Mouse (Mus musculus) limb, embryonic 12.5 days (tissue): ENCODE measurements around the gene Btbd11. TPM values are rescaled to one million over a fixed set of nuclear protein-coding genes. Genes with fewer than 3 reads are reported as not detected.

Experiments used
- ATAC-seq: fragments of 200-750 bp; cut with Nextera tagmentation; 2 replicates; pipeline ENCODE4 v1.8.0; 2017; ENCODE audit warnings: low read depth, moderate TSS enrichment; ENCODE audit not compliant: insufficient number of reproducible peaks, insufficient read depth, low FRiP score, low TSS enrichment
- H3K27ac ChIP-seq: fragments of 300-500 bp; sonication (generic); 2 replicates; pipeline ENCODE4 v1.5.1; 2016; ENCODE audit warnings: mild to moderate bottlenecking, moderate library complexity
- H3K27me3 ChIP-seq: fragments of 300-500 bp; sonication (generic); 2 replicates; pipeline ENCODE4 v1.6.1; 2016; ENCODE audit warnings: mild to moderate bottlenecking, moderate library complexity
- H3K36me3 ChIP-seq: fragments of 300-500 bp; sonication (generic); 2 replicates; pipeline ENCODE4 v1.6.1; 2016; ENCODE audit warnings: mild to moderate bottlenecking, moderate library complexity
- H3K4me1 ChIP-seq: fragments of 300-500 bp; sonication (generic); replicated peaks from 2 replicates; pipeline ENCODE4 v1.6.1; 2016
- H3K4me2 ChIP-seq: fragments of 300-500 bp; sonication (generic); 2 replicates; pipeline ENCODE4 v1.6.1; 2016; ENCODE audit warnings: mild to moderate bottlenecking, moderate library complexity
- H3K4me3 ChIP-seq: fragments of 300-500 bp; sonication (generic); replicated peaks from 2 replicates; pipeline ENCODE4 v1.5.1; 2016; ENCODE audit warnings: mild to moderate bottlenecking
- H3K9ac ChIP-seq: fragments of 300-500 bp; sonication (generic); replicated peaks from 2 replicates; pipeline ENCODE4 v1.6.1; 2016; ENCODE audit warnings: mild to moderate bottlenecking, moderate library complexity
- H3K9me3 ChIP-seq: fragments of 300-500 bp; sonication (generic); 2 replicates; pipeline ENCODE4 v1.6.1; 2016; ENCODE audit warnings: mild to moderate bottlenecking, moderate library complexity
- WGBS: fragments of 180-500 bp; shearing (Covaris S2); methylation state at CpG from one replicate; pipeline ENCODE4 v1.1.7; 2016; 5-methylcytosine and 5-hydroxymethylcytosine counted together
- polyA plus RNA-seq: library from polyadenylated mRNA; unstranded; fragments of >200 nt; fragmentation: Nextera tagmentation; extraction: Ambion mirVana; gene quantifications from 2 replicates; pipeline ENCODE4 v1.2.1, GENCODE M21; 2016

Btbd11 gene
- polyA plus RNA-seq, 1 experiment from 2014 or later: 12.1 TPM

DNA sequence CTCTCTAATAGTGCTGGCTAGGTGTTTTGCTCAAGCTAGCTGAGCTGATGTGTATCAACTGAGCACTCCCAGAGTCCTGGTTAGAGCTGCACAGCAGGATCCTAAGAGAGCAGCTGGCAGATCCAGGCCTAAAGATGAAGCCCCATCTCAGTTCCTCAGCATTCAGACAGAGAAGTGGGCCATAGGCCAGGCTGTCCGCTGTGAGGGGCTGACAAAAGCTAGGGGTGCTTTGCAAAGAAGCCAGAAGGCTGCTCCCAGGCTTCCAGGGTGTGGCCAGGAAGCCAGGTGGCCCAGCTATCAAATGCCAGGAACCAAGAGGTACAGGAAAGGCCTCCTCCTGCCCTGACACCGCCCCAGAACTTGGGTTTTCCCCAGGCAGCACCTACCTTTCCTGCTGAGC lies 140.0 kb downstream of the Btbd11 start:
- no peaks in the 10 kb centered on the region for H3K9me3 ChIP-seq
- H3K4me3 ChIP-seq: no peak overlapping the region
- H3K9ac ChIP-seq: no peak overlapping the region
- H3K4me1 ChIP-seq: peaks cover 32% of the 10 kb centered on the region
- H3K27ac ChIP-seq: no peak overlapping the region
- peaks cover 6% of the 10 kb centered on the region; the same call in 1 of the 2 replicates for H3K27me3 ChIP-seq
- H3K4me2 ChIP-seq: no peak overlapping the region
- WGBS: 78% methylated on average over 2 of the region's 2 CpGs
- no peak for ATAC-seq
- H3K36me3 ChIP-seq: no peaks in the 10 kb centered on the region

DNA sequence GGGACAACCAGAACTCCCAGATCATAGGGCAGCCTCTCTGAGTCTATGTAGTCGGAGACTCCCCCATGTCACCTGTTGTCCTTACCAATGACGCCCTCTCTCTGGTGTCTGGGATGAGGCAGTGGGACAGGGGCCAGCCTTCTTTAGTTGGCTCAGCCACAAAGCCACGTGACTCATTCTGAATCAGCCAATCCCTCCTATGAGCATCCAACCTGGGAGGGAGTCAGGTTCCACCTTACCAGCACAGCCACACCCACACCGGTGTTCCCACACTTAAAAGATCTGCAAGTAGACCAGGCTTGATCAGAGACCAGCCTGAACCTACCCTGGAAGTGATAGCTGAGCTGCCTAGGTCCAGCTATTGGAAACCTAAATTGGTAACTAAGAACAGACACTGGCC lies 141.1 kb downstream of the Btbd11 start:
- Histone ChIP-seq H3K36me3 (no peaks in the 10 kb centered on the region), H3K9ac (no peak overlapping the region), H3K4me2 (no peak overlapping the region), H3K4me3 (no peak overlapping the region), H3K27me3 (peaks cover 6% of the 10 kb centered on the region; the same call in 1 of the 2 replicates), H3K27ac (no peak overlapping the region), H3K9me3 (no peaks in the 10 kb centered on the region), H3K4me1 (peaks cover 32% of the 10 kb centered on the region)
- no peak for ATAC-seq
- 62% methylated on average over 4 of the region's 4 CpGs for WGBS

GRCm38 (mm10) chr10:85533192-85533710 lies 146.6 kb downstream of the Btbd11 start:
- Histone ChIP-seq H3K4me2 (no peak overlapping the region), H3K36me3 (no peaks in the 10 kb centered on the region), H3K9me3 (no peaks in the 10 kb centered on the region), H3K4me1 (peaks cover 4% of the 10 kb centered on the region; the same call in 1 of the 2 replicates), H3K27ac (no peak overlapping the region), H3K9ac (no peak overlapping the region), H3K27me3 (peaks cover 4% of the 10 kb centered on the region; the same call in 1 of the 2 replicates), H3K4me3 (no peak overlapping the region)
- ATAC-seq: no peak
- 54% methylated on average over 7 of the region's 7 CpGs for WGBS

DNA sequence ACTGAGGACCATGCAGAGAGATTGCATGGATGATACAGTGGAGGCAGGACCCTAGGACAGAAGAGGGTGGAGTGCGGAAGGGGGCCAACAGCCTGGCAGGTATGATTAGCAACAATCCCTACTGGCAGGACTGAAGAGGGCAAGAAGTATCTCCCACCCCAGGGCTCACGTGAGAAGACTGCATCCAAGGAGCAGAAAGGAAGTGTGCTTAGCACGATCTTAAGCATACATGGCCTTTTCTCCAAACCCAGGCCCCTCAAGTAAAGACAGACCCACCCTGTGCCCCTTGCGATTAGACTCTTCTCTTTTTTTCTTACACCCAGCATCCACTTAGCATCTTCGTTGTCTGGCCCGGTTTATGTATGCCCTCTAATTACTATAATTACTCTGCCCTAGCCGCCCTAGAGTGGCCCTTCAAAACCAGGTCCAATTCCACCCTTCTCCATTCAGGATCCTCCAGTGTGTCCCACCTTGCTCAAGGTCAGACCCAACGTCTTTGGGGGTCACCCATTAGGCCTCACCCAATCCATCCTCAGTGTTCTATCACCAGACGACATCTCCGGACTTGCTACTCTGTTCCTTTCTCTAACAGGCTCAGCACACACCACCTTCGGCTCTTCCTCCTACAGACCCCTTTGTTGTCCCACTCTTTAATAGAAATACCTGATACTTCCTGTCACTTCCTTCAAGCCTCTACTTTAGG lies 151.6 kb downstream of the Btbd11 start:
- WGBS: 79% methylated on average over 11 of the region's 11 CpGs

GRCm38 (mm10) chr10:85539510-85540120 lies 153.0 kb downstream of the Btbd11 start:
- Histone ChIP-seq H3K36me3 (no peaks in the 10 kb centered on the region), H3K9me3 (no peaks in the 10 kb centered on the region), H3K9ac (no peak overlapping the region), H3K27ac (no peak overlapping the region), H3K4me3 (no peak overlapping the region), H3K4me1 (no peaks in the 10 kb centered on the region), H3K27me3 (no peaks in the 10 kb centered on the region), H3K4me2 (no peak overlapping the region)
- WGBS: 26% methylated on average over 8 of the region's 8 CpGs
- peak; percentile 56; the same call in 1 of the 2 replicates for ATAC-seq

More for the DNA sequence above, 151.6 kb downstream of the Btbd11 start:
- Histone ChIP-seq H3K4me2 (no peak overlapping the region), H3K27me3 (0 out of 2 replicates have a peak, but pooled peaks cover 4% of the 10 kb centered on the region), H3K9me3 (no peaks in the 10 kb centered on the region), H3K27ac (no peak overlapping the region), H3K9ac (no peak overlapping the region), H3K36me3 (no peaks in the 10 kb centered on the region), H3K4me1 (peaks cover 4% of the 10 kb centered on the region; the same call in 1 of the 2 replicates), H3K4me3 (no peak overlapping the region)
- ATAC-seq: no peak

DNA sequence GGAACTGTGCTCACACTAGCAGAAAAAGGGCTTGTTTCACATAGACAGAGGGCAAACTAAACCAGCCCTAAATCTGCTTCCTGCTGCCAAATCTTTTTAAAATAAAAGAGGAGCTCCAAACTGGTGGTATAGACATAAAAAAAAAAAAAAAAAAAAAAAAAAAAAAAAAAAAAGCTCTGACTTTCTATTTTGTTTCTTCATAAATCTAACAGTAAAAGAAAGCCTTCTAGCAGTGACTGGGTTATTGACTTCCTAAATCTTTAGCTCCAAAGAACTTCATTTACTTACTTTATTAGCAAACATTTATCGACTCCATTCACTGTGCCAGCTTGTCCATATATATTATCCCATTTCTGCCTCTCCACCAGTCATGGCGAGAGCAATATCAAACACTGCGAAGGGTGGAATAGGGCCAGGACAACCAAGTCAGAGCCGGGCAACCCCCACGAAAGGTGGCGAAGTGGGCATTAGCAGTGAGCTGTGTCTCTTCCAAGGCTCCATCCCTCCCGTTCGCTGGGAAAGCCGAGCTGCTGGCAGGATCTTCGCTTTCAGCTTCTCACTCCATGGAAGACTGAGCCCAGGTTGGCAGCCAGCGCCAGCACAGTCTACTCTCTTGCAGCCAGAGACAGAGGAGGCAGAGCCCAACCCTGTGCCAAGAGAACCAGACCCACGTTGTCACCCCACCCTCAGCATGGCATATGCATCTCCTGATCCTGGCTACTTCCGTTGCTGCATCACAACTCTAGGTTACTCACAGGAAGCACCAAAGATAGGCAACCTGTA lies 153.9 kb downstream of the Btbd11 start:
- Histone ChIP-seq H3K4me2 (no peak overlapping the region), H3K27me3 (no peaks in the 10 kb centered on the region), H3K27ac (no peak overlapping the region), H3K9me3 (no peaks in the 10 kb centered on the region), H3K9ac (no peak overlapping the region), H3K4me3 (no peak overlapping the region), H3K4me1 (0 out of 2 replicates have a peak, but pooled peaks cover 3% of the 10 kb centered on the region), H3K36me3 (no peaks in the 10 kb centered on the region)
- 90% methylated on average over 13 of the region's 13 CpGs for WGBS
- no peak for ATAC-seq

DNA sequence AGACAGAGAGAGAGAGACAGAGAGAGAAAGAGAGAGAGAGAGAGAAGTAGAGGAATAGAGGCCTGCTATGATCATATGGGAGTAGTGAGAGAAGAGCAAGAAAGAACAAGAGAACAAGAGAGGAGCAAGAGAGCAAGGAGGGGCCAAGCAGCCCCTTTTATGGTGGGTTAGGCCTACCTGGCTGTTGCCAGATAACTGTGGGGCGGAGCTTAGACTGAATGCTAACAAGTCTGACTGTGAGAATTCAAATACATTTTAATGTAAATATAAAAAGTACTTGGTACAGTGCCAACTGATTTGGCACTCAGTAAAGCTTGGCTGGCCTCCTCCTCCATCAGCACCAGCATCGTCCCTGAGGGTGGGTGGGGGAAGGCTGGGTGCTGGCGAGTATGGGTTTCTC lies 154.9 kb downstream of the Btbd11 start:
- no peaks in the 10 kb centered on the region for H3K9me3 ChIP-seq
- no peak overlapping the region for H3K9ac ChIP-seq
- no peaks in the 10 kb centered on the region for H3K36me3 ChIP-seq
- no peaks in the 10 kb centered on the region for H3K27me3 ChIP-seq
- H3K4me2 ChIP-seq: no peak overlapping the region
- 0 out of 2 replicates have a peak, but pooled peaks cover 3% of the 10 kb centered on the region for H3K4me1 ChIP-seq
- no peak overlapping the region for H3K4me3 ChIP-seq
- H3K27ac ChIP-seq: no peak overlapping the region
- ATAC-seq: no peak
- 89% methylated on average over 3 of the region's 3 CpGs for WGBS

- WGBS: 92% methylated on average over 14 of the region's 14 CpGs
- Histone ChIP-seq H3K9me3 (no peaks in the 10 kb centered on the region), H3K27me3 (no peaks in the 10 kb centered on the region), H3K4me3 (no peak overlapping the region), H3K36me3 (no peaks in the 10 kb centered on the region), H3K4me1 (0 out of 2 replicates have a peak, but pooled peaks cover 3% of the 10 kb centered on the region), H3K9ac (no peak overlapping the region), H3K4me2 (no peak overlapping the region), H3K27ac (no peak overlapping the region)
- no peak for ATAC-seq
Observed at GRCm38 (mm10) chr10:85541892-85542630, 155.4 kb downstream of the Btbd11 start.

GRCm38 (mm10) chr10:85543281-85543680 lies 156.7 kb downstream of the Btbd11 start:
- H3K9me3 ChIP-seq: no peaks in the 10 kb centered on the region
- no peak for ATAC-seq
- 87% methylated on average over 2 of the region's 2 CpGs for WGBS
- no peak overlapping the region for H3K27ac ChIP-seq
- no peak overlapping the region for H3K4me3 ChIP-seq
- H3K36me3 ChIP-seq: no peaks in the 10 kb centered on the region
- no peak overlapping the region for H3K4me2 ChIP-seq
- H3K4me1 ChIP-seq: 0 out of 2 replicates have a peak, but pooled peaks cover 3% of the 10 kb centered on the region
- H3K27me3 ChIP-seq: no peaks in the 10 kb centered on the region
- no peak overlapping the region for H3K9ac ChIP-seq

DNA sequence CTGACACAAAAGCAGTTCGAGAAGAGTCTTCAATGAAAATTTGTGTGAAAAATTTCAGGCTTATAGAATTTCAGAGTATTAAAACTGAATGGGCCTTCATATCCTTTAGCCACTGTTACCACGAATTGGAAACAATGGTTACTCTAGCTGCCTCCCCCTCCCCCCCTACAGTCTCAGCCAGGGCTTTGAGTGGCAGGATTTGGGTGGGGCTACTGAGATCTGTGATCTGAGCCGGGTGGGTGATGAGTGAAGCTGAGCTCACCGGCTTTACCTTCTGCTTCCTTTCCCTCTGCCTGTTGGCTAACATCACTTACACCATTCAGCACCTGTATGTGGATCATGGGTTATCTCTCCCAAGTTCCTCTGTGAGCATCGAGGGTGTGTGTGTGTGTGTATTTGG lies 158.4 kb downstream of the Btbd11 start:
- H3K27ac ChIP-seq: no peak overlapping the region
- no peaks in the 10 kb centered on the region for H3K27me3 ChIP-seq
- 0 out of 2 replicates have a peak, but pooled peaks cover 3% of the 10 kb centered on the region for H3K4me1 ChIP-seq
- no peak overlapping the region for H3K4me3 ChIP-seq
- no peak overlapping the region for H3K4me2 ChIP-seq
- H3K9me3 ChIP-seq: no peaks in the 10 kb centered on the region
- no peaks in the 10 kb centered on the region for H3K36me3 ChIP-seq
- no peak for ATAC-seq
- 55% methylated on average over 5 of the region's 5 CpGs for WGBS
- no peak overlapping the region for H3K9ac ChIP-seq
